Mouse (Mus musculus): ENCODE measurements around the gene D8Ertd738e. TPM values are rescaled to one million over a fixed set of nuclear protein-coding genes. Genes with fewer than 3 reads are reported as not detected.
A peak's percentile ranks its signal among the peaks of the same experiment; 100 is the strongest.

D8Ertd738e gene
- total and polyA plus RNA-seq, 2 experiments from 2014 or later: 143 to 274 TPM

GRCm38 (mm10) chr8:84202938-84203917, 46.3 kb downstream of the D8Ertd738e start:
- Histone ChIP-seq H3K4me2 (ENCODE audit: low read depth, low read length, poor library complexity, severe bottlenecking) (peak overlapping the region; percentile 56), H3K9ac (replicated peaks; ENCODE audit: low read length, poor library complexity, severe bottlenecking) (peak overlapping the region; percentile 52; the same call in 1 of the 2 replicates), H3K9me3 (ENCODE audit: low read length) (no peaks in the 10 kb centered on the region), H3K4me3 (ENCODE audit: low read depth, low read length) (peak overlapping the region; percentile 33), H3K27me3 (ENCODE audit: insufficient read depth, low read length) (no peaks in the 10 kb centered on the region), H3K36me3 (ENCODE audit: insufficient read depth, low read length) (no peaks in the 10 kb centered on the region), H3K4me1 (ENCODE audit: insufficient read depth, low read length) (peaks cover 5% of the 10 kb centered on the region), H3K27ac (ENCODE audit: low read depth, low read length) (peak overlapping the region; percentile 65)
- DNase-seq (ENCODE audit: low spot score) (peak; percentile 59), ATAC-seq (ENCODE audit: low FRiP score) (0 out of 2 replicates have a peak, but pooled peaks have one; percentile 11)
- no peak for TF ChIP-seq CTCF (IDR thresholded peaks at IDR 0.05)
- 12% methylated on average over 33 of the region's 34 CpGs for WGBS

- Histone ChIP-seq H3K4me1 (ENCODE audit: insufficient read depth, low read length) (peaks cover 10% of the 10 kb centered on the region), H3K36me3 (ENCODE audit: insufficient read depth, low read length) (no peaks in the 10 kb centered on the region), H3K9ac (replicated peaks; ENCODE audit: low read length, poor library complexity, severe bottlenecking) (no peak overlapping the region), H3K4me2 (ENCODE audit: low read depth, low read length, poor library complexity, severe bottlenecking) (peak overlapping the region; percentile 56; the same call in 1 of the 2 replicates), H3K27me3 (ENCODE audit: insufficient read depth, low read length) (no peaks in the 10 kb centered on the region), H3K4me3 (ENCODE audit: low read depth, low read length) (no peak overlapping the region), H3K27ac (ENCODE audit: low read depth, low read length) (no peak overlapping the region), H3K9me3 (ENCODE audit: low read length) (no peaks in the 10 kb centered on the region)
- TF ChIP-seq CTCF (IDR thresholded peaks at IDR 0.05): no peak
- DNase-seq (ENCODE audit: low spot score) (no peak), ATAC-seq (ENCODE audit: low FRiP score) (no peak)
- WGBS: 87% methylated on average over 9 of the region's 9 CpGs
Observed at GRCm38 (mm10) chr8:84202466-84202865, 47.1 kb downstream of the D8Ertd738e start.

- ATAC-seq (ENCODE audit: low FRiP score) (no peak), DNase-seq (ENCODE audit: low spot score) (peak; percentile 27)
- peaks cover 10% of the 10 kb centered on the region for H3K4me1 ChIP-seq (ENCODE audit: insufficient read depth, low read length)
- H3K9me3 ChIP-seq (ENCODE audit: low read length): no peaks in the 10 kb centered on the region
- H3K4me2 ChIP-seq (ENCODE audit: low read depth, low read length, poor library complexity, severe bottlenecking): peak overlapping the region; percentile 85
- H3K27ac ChIP-seq (ENCODE audit: low read depth, low read length): peak overlapping the region; percentile 65; the same call in 1 of the 2 replicates
- H3K36me3 ChIP-seq (ENCODE audit: insufficient read depth, low read length): no peaks in the 10 kb centered on the region
- H3K27me3 ChIP-seq (ENCODE audit: insufficient read depth, low read length): no peaks in the 10 kb centered on the region
- 68% methylated on average over 15 of the region's 15 CpGs for WGBS
- 0 out of 2 replicates have a peak overlapping the region, but pooled peaks have one; percentile 59 for H3K9ac ChIP-seq (replicated peaks; ENCODE audit: low read length, poor library complexity, severe bottlenecking)
- H3K4me3 ChIP-seq (ENCODE audit: low read depth, low read length): peak overlapping the region; percentile 38
- TF ChIP-seq CTCF (IDR thresholded peaks at IDR 0.05): no peak
Observed at GRCm38 (mm10) chr8:84201545-84202245, 47.8 kb downstream of the D8Ertd738e start.

GRCm38 (mm10) chr8:84200652-84201544, 48.6 kb downstream of the D8Ertd738e start:
- Histone ChIP-seq H3K27ac (ENCODE audit: low read depth, low read length) (peak overlapping the region; percentile 65), H3K36me3 (ENCODE audit: insufficient read depth, low read length) (no peaks in the 10 kb centered on the region), H3K9me3 (ENCODE audit: low read length) (no peaks in the 10 kb centered on the region), H3K27me3 (ENCODE audit: insufficient read depth, low read length) (no peaks in the 10 kb centered on the region), H3K4me1 (ENCODE audit: insufficient read depth, low read length) (peaks cover 10% of the 10 kb centered on the region), H3K9ac (replicated peaks; ENCODE audit: low read length, poor library complexity, severe bottlenecking) (peak overlapping the region; percentile 59), H3K4me3 (ENCODE audit: low read depth, low read length) (peak overlapping the region; percentile 38), H3K4me2 (ENCODE audit: low read depth, low read length, poor library complexity, severe bottlenecking) (peak overlapping the region; percentile 85)
- WGBS: 12% methylated on average over 39 of the region's 70 CpGs
- DNase-seq (ENCODE audit: low spot score) (peak; percentile 36), ATAC-seq (ENCODE audit: low FRiP score) (no peak)
- TF ChIP-seq CTCF (IDR thresholded peaks at IDR 0.05): no peak

GRCm38 (mm10) chr8:84200126-84200555, 49.4 kb downstream of the D8Ertd738e start:
- Histone ChIP-seq H3K27ac (ENCODE audit: low read depth, low read length) (peak overlapping the region; percentile 65; the same call in 1 of the 2 replicates), H3K27me3 (ENCODE audit: insufficient read depth, low read length) (no peaks in the 10 kb centered on the region), H3K9ac (replicated peaks; ENCODE audit: low read length, poor library complexity, severe bottlenecking) (peak overlapping the region; percentile 59), H3K4me2 (ENCODE audit: low read depth, low read length, poor library complexity, severe bottlenecking) (peak overlapping the region; percentile 85), H3K4me1 (ENCODE audit: insufficient read depth, low read length) (peaks cover 10% of the 10 kb centered on the region), H3K4me3 (ENCODE audit: low read depth, low read length) (peak overlapping the region; percentile 38; the same call in 1 of the 2 replicates), H3K36me3 (ENCODE audit: insufficient read depth, low read length) (no peaks in the 10 kb centered on the region), H3K9me3 (ENCODE audit: low read length) (no peaks in the 10 kb centered on the region)
- 21% methylated on average over 8 of the region's 8 CpGs for WGBS
- TF ChIP-seq CTCF (IDR thresholded peaks at IDR 0.05): peak; percentile 9; the same call in 1 of the 2 replicates
- DNase-seq (ENCODE audit: low spot score): peak; percentile 35
- ATAC-seq (ENCODE audit: low FRiP score): no peak

Measured in midbrain, postnatal 0 days (tissue).